Mouse (Mus musculus) heart, embryonic 13.5 days (tissue): ENCODE measurements around the gene Wnt2b. TPM values are rescaled to one million over a fixed set of nuclear protein-coding genes. Genes with fewer than 3 reads are reported as not detected.
A peak's percentile ranks its signal among the peaks of the same experiment; 100 is the strongest.

Experiments
- ATAC-seq: fragments of 200-750 bp; cut with Nextera tagmentation; 2 replicates; pipeline ENCODE4 v1.8.0; 2017; ENCODE audit warnings: moderate TSS enrichment; ENCODE audit not compliant: insufficient number of reproducible peaks, low FRiP score, low TSS enrichment; ENCODE audit errors: extremely low read depth
- H3K27ac ChIP-seq: fragments of 300-500 bp; sonication (generic); replicated peaks from 2 replicates; pipeline ENCODE4 v1.5.1; 2015; ENCODE audit warnings: moderate library complexity, mild to moderate bottlenecking, inconsistent platforms
- H3K27me3 ChIP-seq: fragments of 300-500 bp; sonication (generic); replicated peaks from 2 replicates; pipeline ENCODE4 v1.6.1; 2015; ENCODE audit warnings: mild to moderate bottlenecking, inconsistent platforms
- H3K36me3 ChIP-seq: fragments of 300-500 bp; sonication (generic); 2 replicates; pipeline ENCODE4 v1.6.1; 2015; ENCODE audit warnings: mild to moderate bottlenecking, inconsistent platforms
- H3K4me1 ChIP-seq: fragments of 300-500 bp; sonication (generic); 2 replicates; pipeline ENCODE4 v1.6.1; 2015; ENCODE audit warnings: inconsistent platforms
- H3K4me2 ChIP-seq: fragments of 300-500 bp; sonication (generic); 2 replicates; pipeline ENCODE4 v1.6.1; 2015; ENCODE audit warnings: inconsistent platforms, mild to moderate bottlenecking, moderate library complexity
- H3K4me3 ChIP-seq: fragments of 300-500 bp; sonication (generic); 2 replicates; pipeline ENCODE4 v1.5.1; 2015; ENCODE audit warnings: moderate library complexity, mild to moderate bottlenecking, inconsistent platforms
- H3K9ac ChIP-seq: fragments of 300-500 bp; sonication (generic); 2 replicates; pipeline ENCODE4 v1.6.1; 2015; ENCODE audit warnings: inconsistent platforms, mild to moderate bottlenecking, moderate library complexity
- H3K9me3 ChIP-seq: fragments of 300-500 bp; sonication (generic); 2 replicates; pipeline ENCODE4 v1.6.1; 2016; ENCODE audit warnings: inconsistent platforms
- WGBS: fragments of 180-500 bp; shearing (Covaris S2); methylation state at CpG from one replicate; pipeline ENCODE4 v1.1.7; 2015; ENCODE audit warnings: mixed read lengths; 5-methylcytosine and 5-hydroxymethylcytosine counted together
- polyA plus RNA-seq: library from polyadenylated mRNA; unstranded; fragments of >200 nt; fragmentation: Nextera tagmentation; extraction: Ambion mirVana; gene quantifications from 2 replicates; pipeline ENCODE4 v1.2.1, GENCODE M21; 2015

Wnt2b gene
- polyA plus RNA-seq, 1 experiment from 2014 or later: 1.8 TPM

GRCm38 (mm10) chr3:104962866-104963265, 1.1 kb upstream of the Wnt2b start:
- ATAC-seq: no peak
- peak overlapping the region; percentile 87 for H3K4me2 ChIP-seq
- WGBS: 4% methylated on average over 5 of the region's 5 CpGs
- H3K9ac ChIP-seq: peak overlapping the region; percentile 78; the same call in 1 of the 2 replicates
- peaks cover 63% of the 10 kb centered on the region for H3K4me1 ChIP-seq
- no peak overlapping the region for H3K27ac ChIP-seq
- H3K9me3 ChIP-seq: no peaks in the 10 kb centered on the region
- H3K36me3 ChIP-seq: no peaks in the 10 kb centered on the region
- peak overlapping the region; percentile 64 for H3K4me3 ChIP-seq
- peaks cover 62% of the 10 kb centered on the region for H3K27me3 ChIP-seq

GRCm38 (mm10) chr3:104962141-104962611, 455 bp upstream of the Wnt2b start:
- ATAC-seq: no peak
- H3K4me1 ChIP-seq: peaks cover 59% of the 10 kb centered on the region

GRCm38 (mm10) chr3:104960026-104961000, 1.4 kb downstream of the Wnt2b start:
- H3K27ac ChIP-seq: no peak overlapping the region
- ATAC-seq: no peak
- WGBS: 10% methylated on average over 19 of the region's 19 CpGs
- peak overlapping the region; percentile 64 for H3K4me3 ChIP-seq
- peaks cover 54% of the 10 kb centered on the region for H3K4me1 ChIP-seq
- H3K9ac ChIP-seq: peak overlapping the region; percentile 78; the same call in 1 of the 2 replicates
- no peaks in the 10 kb centered on the region for H3K9me3 ChIP-seq
- H3K36me3 ChIP-seq: peaks cover 6% of the 10 kb centered on the region; the same call in 1 of the 2 replicates
- H3K4me2 ChIP-seq: peak overlapping the region; percentile 87
- peaks cover 63% of the 10 kb centered on the region for H3K27me3 ChIP-seq

More at GRCm38 (mm10) chr3:104962141-104962611, 455 bp upstream of the Wnt2b start:
- Histone ChIP-seq H3K27me3 (peaks cover 63% of the 10 kb centered on the region), H3K4me2 (peak overlapping the region; percentile 87), H3K36me3 (no peaks in the 10 kb centered on the region; the same call in 1 of the 2 replicates), H3K9ac (peak overlapping the region; percentile 78), H3K4me3 (peak overlapping the region; percentile 64), H3K27ac (no peak overlapping the region), H3K9me3 (no peaks in the 10 kb centered on the region)
- 2% methylated on average over 31 of the region's 31 CpGs for WGBS

- Histone ChIP-seq H3K9ac (peak overlapping the region; percentile 21; the same call in 1 of the 2 replicates), H3K4me1 (peaks cover 21% of the 10 kb centered on the region), H3K9me3 (no peaks in the 10 kb centered on the region), H3K4me3 (no peak overlapping the region), H3K27me3 (peaks cover 33% of the 10 kb centered on the region), H3K27ac (no peak overlapping the region), H3K4me2 (no peak overlapping the region), H3K36me3 (peaks cover 31% of the 10 kb centered on the region)
- WGBS: 66% methylated on average over 6 of the region's 6 CpGs
- no peak for ATAC-seq
Measured at GRCm38 (mm10) chr3:104956131-104956581, 5.6 kb downstream of the Wnt2b start.

GRCm38 (mm10) chr3:104954551-104954950, 7.2 kb downstream of the Wnt2b start:
- H3K9ac ChIP-seq: no peak overlapping the region
- H3K27ac ChIP-seq: no peak overlapping the region
- peaks cover 17% of the 10 kb centered on the region for H3K27me3 ChIP-seq
- 94% methylated on average over 15 of the region's 15 CpGs for WGBS
- no peak for ATAC-seq
- H3K36me3 ChIP-seq: peaks cover 44% of the 10 kb centered on the region
- peaks cover 11% of the 10 kb centered on the region; the same call in 1 of the 2 replicates for H3K4me1 ChIP-seq
- H3K9me3 ChIP-seq: no peaks in the 10 kb centered on the region
- H3K4me2 ChIP-seq: no peak overlapping the region
- no peak overlapping the region for H3K4me3 ChIP-seq

- Histone ChIP-seq H3K4me3 (no peak overlapping the region), H3K4me1 (peaks cover 11% of the 10 kb centered on the region; the same call in 1 of the 2 replicates), H3K27me3 (peaks cover 13% of the 10 kb centered on the region), H3K9ac (no peak overlapping the region), H3K4me2 (no peak overlapping the region), H3K27ac (no peak overlapping the region), H3K9me3 (no peaks in the 10 kb centered on the region), H3K36me3 (peaks cover 44% of the 10 kb centered on the region)
- WGBS: 93% methylated on average over 3 of the region's 3 CpGs
- ATAC-seq: no peak
Measured at GRCm38 (mm10) chr3:104954137-104954536, 7.6 kb downstream of the Wnt2b start.

- ATAC-seq: no peak
- Histone ChIP-seq H3K27me3 (peaks cover 2% of the 10 kb centered on the region), H3K4me2 (no peak overlapping the region), H3K36me3 (peaks cover 53% of the 10 kb centered on the region), H3K4me1 (peaks cover 11% of the 10 kb centered on the region; the same call in 1 of the 2 replicates), H3K9ac (no peak overlapping the region), H3K9me3 (no peaks in the 10 kb centered on the region), H3K27ac (no peak overlapping the region), H3K4me3 (no peak overlapping the region)
- 65% methylated on average over 23 of the region's 23 CpGs for WGBS
Measured at GRCm38 (mm10) chr3:104952891-104953670, 8.6 kb downstream of the Wnt2b start.

- Histone ChIP-seq H3K4me2 (no peak overlapping the region), H3K9ac (no peak overlapping the region), H3K4me3 (no peak overlapping the region), H3K27me3 (no peaks in the 10 kb centered on the region), H3K27ac (no peak overlapping the region), H3K9me3 (no peaks in the 10 kb centered on the region), H3K4me1 (peaks cover 8% of the 10 kb centered on the region; the same call in 1 of the 2 replicates), H3K36me3 (peaks cover 69% of the 10 kb centered on the region)
- 90% methylated on average over 12 of the region's 12 CpGs for WGBS
- ATAC-seq: no peak
Measured at GRCm38 (mm10) chr3:104950926-104951325, 10.8 kb downstream of the Wnt2b start.

GRCm38 (mm10) chr3:104944894-104945293, 16.8 kb downstream of the Wnt2b start:
- Histone ChIP-seq H3K9ac (peak overlapping the region; percentile 33; the same call in 1 of the 2 replicates), H3K36me3 (peaks cover 43% of the 10 kb centered on the region), H3K4me1 (peaks cover 42% of the 10 kb centered on the region), H3K4me3 (no peak overlapping the region), H3K4me2 (no peak overlapping the region), H3K27me3 (no peaks in the 10 kb centered on the region), H3K27ac (no peak overlapping the region; the same call in 1 of the 2 replicates), H3K9me3 (no peaks in the 10 kb centered on the region)
- WGBS: 54% methylated on average over 9 of the region's 9 CpGs
- no peak for ATAC-seq

- no peaks in the 10 kb centered on the region for H3K9me3 ChIP-seq
- peak overlapping the region; percentile 51 for H3K27ac ChIP-seq
- H3K4me1 ChIP-seq: peaks cover 53% of the 10 kb centered on the region
- no peak overlapping the region for H3K4me3 ChIP-seq
- WGBS: 34% methylated on average over 8 of the region's 8 CpGs
- no peak for ATAC-seq
- no peak overlapping the region for H3K9ac ChIP-seq
- peak overlapping the region; percentile 1; the same call in 1 of the 2 replicates for H3K4me2 ChIP-seq
- no peaks in the 10 kb centered on the region for H3K27me3 ChIP-seq
- peaks cover 46% of the 10 kb centered on the region for H3K36me3 ChIP-seq
Measured at GRCm38 (mm10) chr3:104943333-104943732, 18.4 kb downstream of the Wnt2b start.
